Mouse (Mus musculus): ENCODE measurements around the gene Agtr1b.

GRCm38 (mm10) chr3:20334681-20335080 is 32.3 kb downstream of the Agtr1b start:
- no peak for TF ChIP-seq POLR2A (IDR thresholded peaks at IDR 0.05; ENCODE audit: low read depth, low read length)
- TF ChIP-seq CTCF (conservative IDR thresholded peaks at IDR 0.05; ENCODE audit: insufficient read depth, insufficient read length, low read depth, low read length): peak; percentile 21; the same call in 1 of the 2 replicates
